Mouse (Mus musculus) C2C12 (cell line): ENCODE results near the gene Rap1gap2.

Experiments used
- CEBPB ChIP-seq: IDR thresholded peaks from one replicate; pipeline ENCODE4 v1.6.1; 2011; ENCODE audit warnings: low read depth, mild to moderate bottlenecking, control low read depth, moderate library complexity
- CTCF ChIP-seq: IDR thresholded peaks from one replicate; pipeline ENCODE4 v1.5.1; 2011; ENCODE audit not compliant: control insufficient read depth, insufficient read depth, insufficient read length
- FOSL1 ChIP-seq: IDR thresholded peaks from one replicate; pipeline ENCODE4 v1.8.0; 2011; ENCODE audit warnings: mild to moderate bottlenecking, low read length; ENCODE audit not compliant: poor library complexity, insufficient read depth, severe bottlenecking
- MAX ChIP-seq: IDR thresholded peaks from one replicate; pipeline ENCODE4 v1.6.1; 2011; ENCODE audit warnings: mild to moderate bottlenecking, control low read depth
- MYOD1 ChIP-seq: IDR thresholded peaks from one replicate; pipeline ENCODE4 v1.6.1; 2011; ENCODE audit warnings: low read depth; ENCODE audit not compliant: control insufficient read depth, insufficient read length
- MYOG ChIP-seq: IDR thresholded peaks from one replicate; pipeline ENCODE4 v1.6.1; 2011; ENCODE audit not compliant: control insufficient read depth, insufficient read length; ENCODE audit errors: extremely low read depth
- USF1 ChIP-seq: IDR thresholded peaks from one replicate; pipeline ENCODE4 v1.6.1; 2011; ENCODE audit warnings: low read depth, mild to moderate bottlenecking, control low read depth, moderate library complexity

DNA sequence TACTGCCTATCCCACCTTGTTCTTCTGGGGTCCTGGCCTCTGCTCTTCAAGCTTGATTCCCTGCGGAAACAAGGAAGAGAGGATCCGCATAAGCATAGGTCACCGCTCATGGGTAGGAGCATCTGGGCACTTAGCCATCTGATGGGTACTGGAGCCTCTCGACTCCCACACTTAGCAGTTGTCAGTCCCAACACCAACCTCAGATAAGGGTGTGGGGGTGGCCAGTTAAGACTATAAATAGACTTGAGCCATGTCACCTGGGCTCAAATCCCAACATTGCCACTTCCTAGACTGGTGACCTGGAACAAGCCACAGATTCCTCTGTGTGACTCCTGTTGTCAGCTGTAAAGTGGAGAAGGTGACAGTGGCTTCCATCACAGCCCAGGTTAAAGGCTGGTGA lies 172.5 kb downstream of the Rap1gap2 start:
- TF ChIP-seq CTCF (no peak), CEBPB (no peak), USF1 (no peak), MAX (no peak), FOSL1 (no peak), MYOD1 (no peak), MYOG (no peak)
